Mouse (Mus musculus) kidney, adult 11 months (tissue): ENCODE results near the gene Ehmt2.
A peak's percentile ranks its signal among the peaks of the same experiment; 100 is the strongest.

Source experiments
- DNase-seq: peaks from one replicate; pipeline ENCODE4 v3.0.0; 2022

Gene Ehmt2

GRCm38 (mm10) chr17:34898160-34898586, at the start of gene Ehmt2, which contains the start of gene C2:
TSS of gene Ehmt2 (plus strand) at chr17:34898469.
TSS of gene C2 (minus strand) at chr17:34898265.
- DNase-seq: peak; percentile 79

GRCm38 (mm10) chr17:34849722-34850516, 48.4 kb upstream of the Ehmt2 start, which contains the start of the genes Skiv2l and Nelfe:
TSS of gene Skiv2l (minus strand) at chr17:34850210.
TSS of gene Nelfe (plus strand) at chr17:34850391.
- DNase-seq: peak; percentile 96

GRCm38 (mm10) chr17:34850517-34851125, 47.6 kb upstream of the Ehmt2 start:
- DNase-seq: no peak

DNA sequence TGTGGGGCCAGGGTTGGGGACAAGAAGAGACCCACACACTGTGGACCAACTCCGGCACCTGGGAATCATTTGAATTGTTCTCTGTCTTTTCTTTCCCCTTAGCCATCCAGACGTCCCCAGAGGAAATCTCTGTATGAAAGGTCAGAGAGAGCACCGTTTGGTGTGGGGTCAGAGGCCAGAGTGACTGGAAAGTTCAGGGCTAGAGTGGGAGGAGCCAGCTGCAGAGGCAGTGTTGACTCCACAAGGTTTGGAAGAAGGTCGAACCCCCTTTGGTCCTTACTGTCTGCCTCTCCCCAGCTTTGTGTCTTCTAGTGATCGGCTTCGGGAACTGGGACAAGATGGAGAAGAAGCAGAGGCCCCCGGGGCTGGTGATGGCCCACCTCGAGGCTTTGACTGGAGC, 44.8 kb upstream of the Ehmt2 start:
- DNase-seq: no peak

DNA sequence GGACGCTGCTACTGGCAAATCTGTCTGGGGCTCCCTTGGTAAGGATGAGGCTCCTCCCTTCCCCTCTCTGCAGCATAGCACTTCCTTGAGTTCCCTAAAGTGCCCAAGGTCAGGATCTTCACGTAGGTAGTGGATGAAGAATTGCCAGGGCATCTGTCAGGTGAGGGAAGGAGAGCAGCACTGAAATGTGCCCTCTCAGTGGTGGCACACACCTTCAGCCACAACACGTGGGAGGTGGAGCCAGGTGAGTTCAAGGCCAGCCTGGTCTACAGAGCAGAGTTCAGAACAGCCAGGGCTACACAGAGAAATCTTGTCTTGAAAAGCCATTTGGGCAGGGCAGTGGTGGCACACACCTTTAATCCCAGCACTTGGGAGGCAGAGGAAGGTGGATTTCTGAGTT, 43.5 kb upstream of the Ehmt2 start:
- no peak for DNase-seq

- DNase-seq: no peak
These were observed 42.4 kb upstream of the Ehmt2 start for GRCm38 (mm10) chr17:34855825-34856224.

GRCm38 (mm10) chr17:34858670-34859069, 39.6 kb upstream of the Ehmt2 start:
- no peak for DNase-seq

DNA sequence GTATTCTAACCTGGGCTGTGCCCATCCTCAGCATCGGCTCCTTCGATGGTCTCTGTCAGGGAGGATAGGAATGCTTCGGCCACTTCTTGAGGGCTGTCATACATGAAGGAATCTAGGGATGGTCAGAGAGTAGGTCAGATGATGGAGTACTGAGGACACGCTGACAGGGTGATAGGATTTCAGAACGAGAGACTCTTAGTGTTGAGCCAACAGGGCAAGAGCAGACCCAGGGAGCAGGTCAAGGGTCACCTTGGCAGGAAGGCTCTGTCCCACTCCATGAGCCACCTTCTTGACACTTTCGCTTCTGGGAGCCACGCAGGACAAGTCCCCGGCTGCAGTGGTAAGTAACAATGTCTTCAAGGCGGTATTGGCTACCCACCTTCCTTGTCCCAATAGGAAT, 37.8 kb upstream of the Ehmt2 start:
- DNase-seq: no peak

GRCm38 (mm10) chr17:34861704-34862415, 36.4 kb upstream of the Ehmt2 start:
- DNase-seq: peak; percentile 83

- DNase-seq: peak; percentile 82
These were observed 35.7 kb upstream of the Ehmt2 start, which contains the start of gene Cfb for GRCm38 (mm10) chr17:34862416-34863081. TSS of gene Cfb (minus strand) at chr17:34862518.

DNA sequence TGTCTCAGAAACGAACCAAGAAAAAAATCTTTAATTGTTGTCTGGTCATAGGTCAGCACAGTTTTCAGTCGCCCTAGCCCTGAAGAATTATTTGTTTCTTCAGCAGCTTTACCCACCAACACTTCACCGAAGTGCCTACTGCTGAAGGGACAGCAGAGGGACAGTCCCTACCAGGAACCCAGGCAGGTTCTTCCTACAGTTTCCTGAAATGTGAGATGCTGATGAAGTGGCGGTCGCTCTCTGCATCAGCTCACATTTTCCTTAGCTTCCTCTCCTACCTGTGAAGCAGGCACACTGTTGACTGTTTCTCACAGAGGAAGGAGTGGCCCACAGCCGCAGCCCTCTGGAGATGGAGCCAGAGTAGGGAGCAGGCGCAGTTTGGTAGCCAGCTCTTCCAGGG, 32.3 kb upstream of the Ehmt2 start:
- no peak for DNase-seq

GRCm38 (mm10) chr17:34874321-34874720, 23.9 kb upstream of the Ehmt2 start:
- DNase-seq: no peak

- DNase-seq: no peak
These were observed 18.9 kb upstream of the Ehmt2 start, which contains the start of gene Zbtb12 for GRCm38 (mm10) chr17:34879336-34879879. TSS of gene Zbtb12 (plus strand) at chr17:34879483.

DNA sequence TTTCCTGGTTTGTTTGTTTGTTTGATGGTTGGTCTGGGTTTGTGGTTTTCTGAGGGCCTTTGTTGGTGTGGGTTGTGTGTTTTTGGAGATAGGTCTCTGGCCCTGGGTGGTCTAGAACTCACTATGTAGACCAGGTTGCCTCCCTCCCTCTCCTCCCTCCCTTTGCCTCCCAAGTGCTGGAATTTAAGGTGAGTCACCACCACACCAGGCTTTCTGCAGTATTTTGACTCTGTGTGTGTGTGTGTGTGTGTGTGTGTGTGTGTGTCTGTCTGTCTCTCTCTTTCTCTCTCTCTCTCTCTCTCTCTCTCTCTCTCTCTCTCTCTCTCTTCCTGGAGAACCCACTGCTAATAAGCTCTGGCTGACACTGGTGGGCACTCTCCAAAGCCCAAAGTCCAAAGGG, 17.1 kb upstream of the Ehmt2 start:
- DNase-seq: no peak

- peak; percentile 36 for DNase-seq
These were observed 16.5 kb upstream of the Ehmt2 start, which contains the start of gene Gm20547 for GRCm38 (mm10) chr17:34881683-34882310. TSS of gene Gm20547 (minus strand) at chr17:34882042.

- DNase-seq: no peak
These were observed 14.9 kb upstream of the Ehmt2 start for GRCm38 (mm10) chr17:34883332-34883731.

DNA sequence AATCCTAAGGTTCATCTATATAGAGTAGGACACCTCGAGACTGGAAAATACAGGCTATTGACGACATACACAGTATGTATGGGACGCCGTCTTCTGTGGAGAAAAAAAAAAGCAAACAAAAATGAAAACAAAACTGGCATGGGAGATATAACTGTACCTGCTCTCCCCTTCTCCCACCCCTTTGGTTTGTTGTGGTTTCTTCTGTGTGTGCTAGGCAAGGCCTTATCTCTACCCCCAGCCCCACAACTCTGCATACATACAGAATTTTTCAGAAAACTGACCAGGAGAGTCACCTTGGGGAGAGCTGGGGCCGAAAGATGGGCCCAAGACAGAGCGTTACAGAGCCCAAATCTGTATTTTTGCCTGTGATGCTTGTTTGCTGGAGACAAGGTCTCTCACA, 13.6 kb upstream of the Ehmt2 start:
- no peak for DNase-seq

DNA sequence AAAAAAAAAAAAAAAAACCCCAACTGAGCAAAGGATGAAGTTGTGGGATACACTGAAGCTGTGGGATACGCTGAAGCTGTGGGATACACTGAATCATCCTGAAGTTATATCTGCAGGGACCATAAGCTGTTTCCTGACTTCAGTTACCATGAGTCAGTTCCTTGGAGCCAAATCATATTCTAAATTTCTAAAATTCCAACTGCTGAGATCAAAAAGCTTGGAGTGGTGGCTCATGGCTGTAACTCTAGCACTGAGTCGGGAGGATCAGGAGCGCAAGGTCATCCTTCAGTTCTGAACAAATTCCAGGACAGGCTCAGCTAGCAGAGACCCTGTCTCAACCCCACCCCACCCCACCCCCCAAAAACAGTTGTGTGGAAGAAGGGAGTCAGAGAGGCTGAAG, 12.7 kb upstream of the Ehmt2 start:
- DNase-seq: no peak

DNA sequence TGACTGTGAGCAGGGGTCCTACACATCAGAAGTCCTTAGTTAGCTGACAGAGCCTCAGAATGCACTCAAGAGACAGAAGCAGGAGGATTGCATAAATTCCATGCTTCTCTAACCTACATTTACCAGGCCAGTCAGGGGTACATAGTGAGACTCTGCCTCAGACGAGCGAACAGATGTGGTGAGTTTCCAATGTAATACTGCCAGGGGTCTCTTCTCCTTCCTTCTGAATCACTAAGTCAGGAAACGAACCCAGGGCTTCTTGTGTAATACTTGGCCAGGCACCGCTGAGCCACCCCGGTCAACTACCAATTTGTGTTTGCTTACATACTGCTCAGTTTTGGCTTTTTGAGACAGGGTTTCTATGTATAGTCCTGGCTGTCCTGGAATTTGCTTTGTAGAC, 10.3 kb upstream of the Ehmt2 start:
- no peak for DNase-seq

GRCm38 (mm10) chr17:34890074-34890743, 8.1 kb upstream of the Ehmt2 start:
- no peak for DNase-seq

- DNase-seq: no peak
These were observed 6.9 kb upstream of the Ehmt2 start for GRCm38 (mm10) chr17:34891377-34891776.
